Mouse (Mus musculus) liver, postnatal 0 days (tissue): ENCODE measurements around the gene Ncor1.

Experiments used
- CTCF ChIP-seq: sonication (generic); IDR thresholded peaks from 2 replicates; pipeline ENCODE4 v1.5.1; 2016; ENCODE audit warnings: antibody characterized with exemption, low read depth
- EP300 ChIP-seq: IDR thresholded peaks from 2 replicates; pipeline ENCODE4 v1.6.1; 2016; ENCODE audit warnings: antibody characterized with exemption, low read depth, mild to moderate bottlenecking

DNA sequence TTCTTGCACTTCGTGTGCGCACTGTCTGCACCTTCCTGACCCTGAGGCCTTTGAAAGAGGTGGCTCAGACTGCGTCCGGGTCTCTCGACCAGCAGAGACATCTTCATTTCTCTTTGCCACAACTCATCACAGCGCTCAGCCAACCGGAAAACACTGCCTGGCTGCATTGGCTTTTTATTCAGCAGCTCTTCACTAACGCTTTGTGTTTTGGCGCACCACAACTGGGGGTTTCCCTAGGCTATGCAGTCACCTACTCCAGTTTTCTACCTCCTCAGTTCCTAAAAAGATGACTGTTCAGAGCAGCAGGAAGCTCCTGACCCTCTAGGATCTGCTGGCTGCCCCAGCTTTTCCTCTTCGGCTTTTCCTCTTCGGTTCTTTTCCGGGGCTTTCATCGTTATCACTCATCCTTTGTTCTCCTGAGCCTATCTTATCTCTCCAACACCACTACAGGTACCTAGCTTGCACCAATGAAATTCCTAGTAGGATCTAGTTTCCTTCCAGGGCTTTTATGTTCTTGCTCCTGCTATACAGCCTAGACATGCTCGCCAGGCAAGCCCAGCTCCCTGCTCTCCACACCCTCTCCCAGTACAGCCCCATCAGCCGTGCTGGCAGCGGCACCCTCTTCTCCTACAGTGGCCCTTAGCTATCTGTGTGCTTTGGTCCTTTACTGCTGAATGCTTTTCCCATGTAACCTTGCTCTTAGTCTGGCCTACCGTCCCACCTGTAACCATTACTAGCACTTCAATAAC, 191.7 kb downstream of the Ncor1 start:
- no peak for TF ChIP-seq EP300
- no peak for TF ChIP-seq CTCF
